Mouse (Mus musculus) CD4-positive naive resting alpha-beta T cell, adult 76 days (primary cell): ENCODE results near the gene Ppy. TPM values are rescaled to one million over a fixed set of nuclear protein-coding genes. Genes with fewer than 3 reads are reported as not detected.

Source experiments
- total RNA-seq: library from RNA; stranded (reverse); gene quantifications from one replicate; pipeline ENCODE4 v1.2.4, GENCODE M21; 2023

Ppy gene
- total RNA-seq: not detected

DNA sequence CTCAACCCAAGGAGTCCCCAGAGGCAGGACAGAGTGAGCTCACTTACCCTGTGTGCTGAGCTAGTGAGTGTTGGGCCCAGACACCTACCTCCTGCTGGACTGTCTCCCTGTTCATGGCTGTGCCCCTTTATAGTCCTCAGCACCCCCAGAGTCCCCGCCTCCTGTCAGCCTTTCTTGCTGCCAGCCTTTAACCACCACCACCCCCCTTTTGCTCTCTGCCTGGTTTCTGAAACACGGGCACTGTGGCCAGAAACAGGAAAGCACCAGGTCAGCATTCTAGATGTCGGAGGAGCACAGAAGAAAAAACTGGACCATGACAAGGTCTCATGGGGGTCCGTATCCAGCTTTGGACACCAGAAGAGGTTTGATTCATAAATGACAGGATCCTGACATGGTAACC is at the start of gene Ppy:
Ppy (minus strand) TSS at position 101 of the 400 bp plus-strand sequence.

DNA sequence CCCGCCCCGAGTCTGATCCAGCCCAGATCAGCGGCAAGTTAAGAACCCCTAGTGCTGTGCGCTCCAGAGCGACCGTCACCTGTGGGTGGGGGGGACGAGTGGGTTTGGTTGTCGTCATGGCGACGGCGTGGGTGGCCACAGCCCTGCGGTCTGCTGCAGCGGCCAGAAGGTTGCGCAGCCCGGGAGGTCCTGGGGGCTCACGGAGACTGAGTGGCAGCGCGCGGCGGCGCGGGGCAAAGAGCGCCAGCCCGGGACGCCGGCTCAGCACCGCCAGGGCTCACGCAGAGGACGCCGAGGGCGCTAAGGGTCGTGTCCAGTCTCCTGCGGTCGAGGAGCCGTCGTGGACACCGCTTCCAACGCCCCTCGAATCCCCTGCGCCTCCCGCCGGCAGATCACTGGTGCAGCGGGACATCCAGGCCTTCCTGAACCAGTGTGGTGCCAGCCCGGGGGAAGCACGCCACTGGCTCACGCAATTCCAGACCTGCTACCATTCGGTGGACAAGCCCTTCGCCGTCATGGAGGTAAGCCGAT is 44.4 kb upstream of the Ppy start, which contains the start of gene Nags:
Nags (plus strand) TSS at position 43 of the 531 bp plus-strand sequence.

DNA sequence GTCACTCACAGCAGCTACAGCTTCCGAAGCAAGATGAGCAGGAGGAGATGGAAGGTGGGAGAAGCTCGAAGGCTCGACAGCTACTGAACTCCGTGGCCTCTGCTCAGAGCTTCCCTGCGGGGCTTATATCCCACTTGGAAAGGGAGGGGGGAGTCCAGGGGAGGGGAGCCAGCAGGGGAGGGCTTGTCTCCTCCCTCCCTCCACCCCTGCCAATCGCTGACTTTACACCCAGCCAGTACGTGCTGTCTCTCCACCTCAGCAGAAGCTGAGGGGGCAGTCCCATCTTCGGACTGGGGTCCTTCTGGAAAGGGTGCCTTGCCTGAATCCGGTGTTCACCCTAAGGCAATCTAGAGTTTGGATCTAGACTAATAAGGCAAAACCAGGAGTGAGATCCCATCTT is 6.6 kb upstream of the Ppy start, which contains the start of gene Pyy:
Pyy (minus strand) TSS at position 101 of the 400 bp plus-strand sequence.

GRCm38 (mm10) chr11:102087931-102088898 is 12.9 kb downstream of the Ppy start, which contains the start of gene Mpp2:
Mpp2 (minus strand) TSS chr11:102088515.

Other genes with a start within 250 kb of the Ppy start
- not detected for gene Meox1, start 206.9 kb downstream of the Ppy start, total RNA-seq
- not detected for gene Sost, start 134.3 kb downstream of the Ppy start, total RNA-seq
- not detected for gene Cfap97d1, start 117.0 kb downstream of the Ppy start, total RNA-seq
- 6.2 TPM for gene Dusp3, start 114.3 kb downstream of the Ppy start, total RNA-seq
- gene Mpp3, start 72.9 kb downstream of the Ppy start, total RNA-seq: not detected
- gene Cd300lg, start 59.8 kb downstream of the Ppy start, total RNA-seq: not detected
- 2.3 TPM for gene Mpp2, start 12.8 kb downstream of the Ppy start, total RNA-seq
- gene Pyy, start 6.5 kb upstream of the Ppy start, total RNA-seq: not detected
- gene Nags, start 44.2 kb upstream of the Ppy start, total RNA-seq: not detected
- 4.0 TPM for gene Tmem101, start 55.1 kb upstream of the Ppy start, total RNA-seq
- gene Lsm12, start 84.0 kb upstream of the Ppy start, total RNA-seq: 51.5 TPM
- gene G6pc3, start 88.3 kb upstream of the Ppy start, total RNA-seq: 31.9 TPM
- 155 TPM for gene Hdac5, start 128.8 kb upstream of the Ppy start, total RNA-seq
- gene BC030867, start 147.6 kb upstream of the Ppy start, total RNA-seq: not detected
- not detected for gene Asb16, start 167.4 kb upstream of the Ppy start, total RNA-seq
- gene Tmub2, start 183.6 kb upstream of the Ppy start, total RNA-seq: 42.0 TPM
- gene Atxn7l3, start 195.3 kb upstream of the Ppy start, total RNA-seq: 74.1 TPM
- 114 TPM for gene Ubtf, start 218.4 kb upstream of the Ppy start, total RNA-seq